Mouse (Mus musculus) MEL (cell line): ENCODE results near the gene Chst4.

Experiments
- GABPA ChIP-seq: IDR thresholded peaks from 2 replicates; pipeline ENCODE4 v1.6.1; 2012; ENCODE audit warnings: low read depth, mild to moderate bottlenecking, inconsistent platforms, low read length, improper control_type of control experiment, moderate library complexity
- POLR2A ChIP-seq, 2 experiments: IDR thresholded peaks; 2 replicates each; pipeline ENCODE4 v1.6.1; 2011 to 2012; ENCODE audit warnings: low read length in 2 of 2, mild to moderate bottlenecking in 2 of 2, control low read depth in 1 of 2, improper control_type of control experiment in 1 of 2, low read depth in 1 of 2, moderate library complexity in 1 of 2; ENCODE audit not compliant: control insufficient read depth in 1 of 2, insufficient read depth in 1 of 2, poor library complexity in 1 of 2
- RAD21 ChIP-seq: IDR thresholded peaks from 2 replicates; pipeline ENCODE4 v1.6.1; 2011; ENCODE audit warnings: mild to moderate bottlenecking, low read depth, low read length, improper control_type of control experiment
- TAL1 ChIP-seq: IDR thresholded peaks from 2 replicates; pipeline ENCODE4 v1.6.1; 2012; ENCODE audit warnings: mild to moderate bottlenecking, inconsistent platforms, low read length, moderate library complexity, mixed read lengths

GRCm38 (mm10) chr8:110036156-110036555, 3.4 kb downstream of the Chst4 start:
- TF ChIP-seq GABPA = no peak
- no peak for TF ChIP-seq POLR2A (IDR thresholded peaks at IDR 0.05; ENCODE audit: control insufficient read depth in 1 of 2, insufficient read depth in 1 of 2, low read depth in 1 of 2, low read length in 2 of 2, poor library complexity in 1 of 2)
- TF ChIP-seq TAL1 = no peak
- TF ChIP-seq RAD21 = no peak
